Mouse (Mus musculus): ENCODE data around the gene Mavs.

GRCm38 (mm10) chr2:131189521-131190309, 44.1 kb upstream of the Mavs start:
- TF ChIP-seq CTCF (IDR thresholded peaks at IDR 0.05; ENCODE audit: low read depth, low read length) (no peak), POLR2AphosphoS5 (IDR thresholded peaks at IDR 0.05; ENCODE audit: insufficient replicate concordance, low read depth, low read length) (no peak), TAL1 (conservative IDR thresholded peaks at IDR 0.05; ENCODE audit: low read depth, low read length) (no peak)

Data from G1E (cell line).